Mouse (Mus musculus): ENCODE measurements around the gene Hes6. TPM values are rescaled to one million over a fixed set of nuclear protein-coding genes. Genes with fewer than 3 reads are reported as not detected.
A peak's percentile ranks its signal among the peaks of the same experiment; 100 is the strongest.

Gene Hes6
- polyA plus RNA-seq, 1 experiment from 2014 or later: 56.4 TPM

- no peak overlapping the region for H3K4me2 ChIP-seq
- H3K27me3 ChIP-seq (ENCODE audit: insufficient read depth, low read length): no peaks in the 10 kb centered on the region
- no peak overlapping the region for H3K9ac ChIP-seq
- no peak overlapping the region for H3K4me3 ChIP-seq (ENCODE audit: low read depth, low read length)
- DNase-seq (no peak), ATAC-seq (ENCODE audit: insufficient read depth) (no peak)
- H3K9me3 ChIP-seq (ENCODE audit: low read depth, low read length): no peaks in the 10 kb centered on the region
- H3K36me3 ChIP-seq (ENCODE audit: insufficient read depth): peaks cover 19% of the 10 kb centered on the region
- no peak overlapping the region for H3K27ac ChIP-seq (ENCODE audit: low read depth)
- H3K4me1 ChIP-seq (ENCODE audit: insufficient read depth): peaks cover 22% of the 10 kb centered on the region
- 44% methylated on average over 5 of the region's 5 CpGs for WGBS
- no peak for TF ChIP-seq CTCF (IDR thresholded peaks at IDR 0.05; ENCODE audit: low read depth)
Observed at GRCm38 (mm10) chr1:91451547-91452084, 37.8 kb upstream of the Hes6 start.

GRCm38 (mm10) chr1:91450851-91451250 lies 37.0 kb upstream of the Hes6 start:
- Histone ChIP-seq H3K27me3 (ENCODE audit: insufficient read depth, low read length) (no peaks in the 10 kb centered on the region), H3K9me3 (ENCODE audit: low read depth, low read length) (no peaks in the 10 kb centered on the region), H3K9ac (no peak overlapping the region), H3K36me3 (ENCODE audit: insufficient read depth) (peaks cover 19% of the 10 kb centered on the region), H3K27ac (ENCODE audit: low read depth) (no peak overlapping the region), H3K4me3 (ENCODE audit: low read depth, low read length) (no peak overlapping the region), H3K4me1 (ENCODE audit: insufficient read depth) (peaks cover 15% of the 10 kb centered on the region), H3K4me2 (no peak overlapping the region)
- 63% methylated on average over 5 of the region's 5 CpGs for WGBS
- DNase-seq (no peak), ATAC-seq (ENCODE audit: insufficient read depth) (no peak)
- TF ChIP-seq CTCF (IDR thresholded peaks at IDR 0.05; ENCODE audit: low read depth): no peak

- Histone ChIP-seq H3K4me1 (ENCODE audit: insufficient read depth) (peaks cover 5% of the 10 kb centered on the region), H3K27me3 (ENCODE audit: insufficient read depth, low read length) (no peaks in the 10 kb centered on the region), H3K36me3 (ENCODE audit: insufficient read depth) (peaks cover 34% of the 10 kb centered on the region), H3K4me2 (no peak overlapping the region), H3K4me3 (ENCODE audit: low read depth, low read length) (no peak overlapping the region), H3K9ac (no peak overlapping the region), H3K9me3 (ENCODE audit: low read depth, low read length) (no peaks in the 10 kb centered on the region), H3K27ac (ENCODE audit: low read depth) (peak overlapping the region; percentile 55)
- DNase-seq: peak; percentile 51
- peak; percentile 69 for ATAC-seq (ENCODE audit: insufficient read depth)
- no peak for TF ChIP-seq CTCF (IDR thresholded peaks at IDR 0.05; ENCODE audit: low read depth)
- 54% methylated on average over 10 of the region's 10 CpGs for WGBS
Observed at GRCm38 (mm10) chr1:91448688-91449087, 34.9 kb upstream of the Hes6 start.

DNA sequence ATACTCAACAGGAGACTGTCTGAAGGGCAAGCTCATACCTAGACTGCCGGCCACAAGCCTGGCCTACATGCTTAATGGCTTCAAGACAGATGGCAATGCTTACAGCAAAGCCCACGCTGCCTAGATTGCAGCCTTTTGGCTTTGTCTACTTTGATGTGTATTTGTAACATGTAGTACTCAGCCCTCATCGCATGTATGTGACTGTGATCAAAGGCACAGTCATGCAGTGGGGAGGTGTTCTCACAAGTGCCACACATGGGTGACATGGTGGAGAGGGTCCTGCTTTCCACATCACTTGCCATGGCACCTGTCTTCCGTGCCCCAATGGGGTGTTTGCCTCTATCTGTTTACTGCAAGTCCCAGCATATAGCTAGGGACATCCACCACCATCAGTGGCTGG lies 32.7 kb upstream of the Hes6 start:
- Histone ChIP-seq H3K27me3 (ENCODE audit: insufficient read depth, low read length) (no peaks in the 10 kb centered on the region), H3K9me3 (ENCODE audit: low read depth, low read length) (no peaks in the 10 kb centered on the region), H3K27ac (ENCODE audit: low read depth) (peak overlapping the region; percentile 9; the same call in 1 of the 2 replicates), H3K36me3 (ENCODE audit: insufficient read depth) (peaks cover 40% of the 10 kb centered on the region), H3K9ac (no peak overlapping the region), H3K4me3 (ENCODE audit: low read depth, low read length) (no peak overlapping the region), H3K4me1 (ENCODE audit: insufficient read depth) (peaks cover 5% of the 10 kb centered on the region; the same call in 1 of the 2 replicates), H3K4me2 (no peak overlapping the region)
- ATAC-seq (ENCODE audit: insufficient read depth): no peak
- 81% methylated on average over 4 of the region's 4 CpGs for WGBS
- TF ChIP-seq CTCF (IDR thresholded peaks at IDR 0.05; ENCODE audit: low read depth): no peak
- DNase-seq: no peak

DNA sequence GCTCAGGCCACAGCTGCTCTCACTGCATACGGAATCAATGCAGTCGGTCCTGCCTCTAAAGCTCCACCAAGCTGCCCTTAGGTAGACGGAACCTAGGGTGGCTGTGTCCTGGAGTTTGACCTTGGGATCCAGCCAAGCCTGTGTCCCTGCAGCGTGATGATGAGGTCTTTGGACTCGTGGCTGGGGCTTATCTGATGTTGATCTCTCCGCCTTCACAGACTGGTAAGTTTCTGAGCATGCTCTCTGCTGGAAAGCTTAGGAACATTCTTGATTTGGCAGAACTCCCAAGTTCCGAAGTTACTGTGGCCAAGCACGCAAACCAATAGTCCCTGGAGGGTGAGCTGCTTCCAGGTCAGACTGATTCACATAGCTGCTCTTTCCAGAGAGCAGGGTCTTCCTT lies 32.2 kb upstream of the Hes6 start:
- Histone ChIP-seq H3K9ac (no peak overlapping the region), H3K4me1 (ENCODE audit: insufficient read depth) (0 out of 2 replicates have a peak, but pooled peaks cover 3% of the 10 kb centered on the region), H3K27ac (ENCODE audit: low read depth) (peak overlapping the region; percentile 9; the same call in 1 of the 2 replicates), H3K4me3 (ENCODE audit: low read depth, low read length) (no peak overlapping the region), H3K4me2 (no peak overlapping the region), H3K36me3 (ENCODE audit: insufficient read depth) (peaks cover 40% of the 10 kb centered on the region), H3K9me3 (ENCODE audit: low read depth, low read length) (no peaks in the 10 kb centered on the region), H3K27me3 (ENCODE audit: insufficient read depth, low read length) (no peaks in the 10 kb centered on the region)
- DNase-seq: peak; percentile 66
- no peak for TF ChIP-seq CTCF (IDR thresholded peaks at IDR 0.05; ENCODE audit: low read depth)
- ATAC-seq (ENCODE audit: insufficient read depth): no peak
- 56% methylated on average over 8 of the region's 8 CpGs for WGBS

DNA sequence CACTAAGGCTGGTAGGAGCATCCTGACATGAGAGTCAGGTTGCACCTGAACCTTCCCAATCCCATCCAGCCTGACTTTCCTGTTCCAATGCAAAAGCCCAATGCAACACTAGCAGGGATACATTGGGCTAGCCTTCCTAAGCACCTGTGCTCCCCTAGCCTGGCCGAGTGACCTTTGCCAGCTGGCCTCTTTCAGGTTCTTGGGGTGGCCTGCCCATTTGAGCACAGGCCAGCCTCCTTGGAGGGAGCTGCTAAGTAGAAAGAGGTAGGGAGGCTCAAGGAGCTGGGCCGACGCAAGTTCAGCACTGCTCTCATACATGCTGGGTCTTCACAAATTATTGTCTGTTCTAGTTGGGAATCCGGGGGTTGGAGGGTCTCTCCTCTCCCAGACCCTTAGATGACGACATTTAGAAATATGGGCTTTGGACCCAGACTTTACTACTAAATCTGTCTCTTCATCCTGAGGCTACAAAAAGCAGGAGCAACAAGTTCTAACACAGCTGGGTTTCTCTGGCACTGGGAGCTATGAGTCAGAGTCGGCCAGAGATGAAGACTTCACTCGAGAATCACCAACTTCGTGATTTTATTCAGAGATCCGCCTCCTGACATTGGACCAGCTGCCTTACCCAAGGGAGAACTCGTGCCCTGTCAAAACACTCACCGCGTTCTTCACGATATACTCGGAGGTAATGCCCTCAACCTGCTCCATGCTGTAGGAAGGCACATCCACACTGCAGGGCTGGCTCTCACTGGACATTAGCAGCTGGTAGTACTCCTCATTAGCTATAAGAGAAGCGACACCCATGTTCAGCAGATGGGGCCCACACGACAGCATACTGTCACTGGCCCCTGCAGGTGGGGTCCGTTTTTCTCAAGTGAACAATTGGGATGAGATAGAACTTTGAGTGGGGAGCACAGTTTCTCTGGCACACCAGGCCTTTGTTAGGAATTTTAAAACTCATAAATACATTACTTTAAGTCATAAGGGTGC lies 31.3 kb upstream of the Hes6 start:
- no peak for DNase-seq
- no peak for ATAC-seq (ENCODE audit: insufficient read depth)
- Histone ChIP-seq H3K36me3 (ENCODE audit: insufficient read depth) (peaks cover 43% of the 10 kb centered on the region), H3K4me3 (ENCODE audit: low read depth, low read length) (no peak overlapping the region), H3K4me1 (ENCODE audit: insufficient read depth) (no peaks in the 10 kb centered on the region), H3K4me2 (no peak overlapping the region), H3K9me3 (ENCODE audit: low read depth, low read length) (no peaks in the 10 kb centered on the region), H3K27me3 (ENCODE audit: insufficient read depth, low read length) (no peaks in the 10 kb centered on the region), H3K27ac (ENCODE audit: low read depth) (no peak overlapping the region), H3K9ac (no peak overlapping the region)
- no peak for TF ChIP-seq CTCF (IDR thresholded peaks at IDR 0.05; ENCODE audit: low read depth)
- 86% methylated on average over 17 of the region's 17 CpGs for WGBS
